Mouse (Mus musculus) neural tube, embryonic 12.5 days (tissue): ENCODE results near the gene Gm10720. TPM values are rescaled to one million over a fixed set of nuclear protein-coding genes. Genes with fewer than 3 reads are reported as not detected.
"Not testable (repeated sequence)": the region's sequence is repeated elsewhere in the genome, so short reads cannot be mapped to it uniquely, and the experiment has no call there.

Experiments
- ATAC-seq: fragments of 200-750 bp; cut with Nextera tagmentation; 2 replicates; pipeline ENCODE4 v1.8.0; 2017; ENCODE audit warnings: low read depth, mild to moderate bottlenecking, moderate TSS enrichment, moderate library complexity; ENCODE audit not compliant: low FRiP score
- H3K27ac ChIP-seq: fragments of 300-500 bp; sonication (generic); 2 replicates; pipeline ENCODE4 v1.5.1; 2016
- H3K27me3 ChIP-seq: fragments of 300-500 bp; sonication (generic); replicated peaks from 2 replicates; pipeline ENCODE4 v1.6.1; 2016; ENCODE audit warnings: mild to moderate bottlenecking
- H3K36me3 ChIP-seq: fragments of 300-500 bp; sonication (generic); 2 replicates; pipeline ENCODE4 v1.6.1; 2016; ENCODE audit warnings: mild to moderate bottlenecking
- H3K4me1 ChIP-seq: fragments of 300-500 bp; sonication (generic); 2 replicates; pipeline ENCODE4 v1.6.1; 2016
- H3K4me2 ChIP-seq: fragments of 300-500 bp; sonication (generic); replicated peaks from 2 replicates; pipeline ENCODE4 v1.6.1; 2016; ENCODE audit warnings: mild to moderate bottlenecking
- H3K4me3 ChIP-seq: fragments of 300-500 bp; sonication (generic); 2 replicates; pipeline ENCODE4 v1.5.1; 2016
- H3K9ac ChIP-seq: fragments of 300-500 bp; sonication (generic); 2 replicates; pipeline ENCODE4 v1.6.1; 2016; ENCODE audit warnings: mild to moderate bottlenecking
- H3K9me3 ChIP-seq: fragments of 300-500 bp; sonication (generic); 2 replicates; pipeline ENCODE4 v1.6.1; 2016; ENCODE audit warnings: mild to moderate bottlenecking
- WGBS: fragments of 180-500 bp; shearing (Covaris S2); methylation state at CpG from one replicate; pipeline ENCODE4 v1.1.7; 2016; 5-methylcytosine and 5-hydroxymethylcytosine counted together
- polyA plus RNA-seq: library from polyadenylated mRNA; unstranded; fragments of >200 nt; fragmentation: Nextera tagmentation; extraction: Ambion mirVana; gene quantifications from 2 replicates; pipeline ENCODE4 v1.2.1, GENCODE M21; 2016

The Gm10720 gene
- polyA plus RNA-seq, result not detected in 2 replicates

DNA sequence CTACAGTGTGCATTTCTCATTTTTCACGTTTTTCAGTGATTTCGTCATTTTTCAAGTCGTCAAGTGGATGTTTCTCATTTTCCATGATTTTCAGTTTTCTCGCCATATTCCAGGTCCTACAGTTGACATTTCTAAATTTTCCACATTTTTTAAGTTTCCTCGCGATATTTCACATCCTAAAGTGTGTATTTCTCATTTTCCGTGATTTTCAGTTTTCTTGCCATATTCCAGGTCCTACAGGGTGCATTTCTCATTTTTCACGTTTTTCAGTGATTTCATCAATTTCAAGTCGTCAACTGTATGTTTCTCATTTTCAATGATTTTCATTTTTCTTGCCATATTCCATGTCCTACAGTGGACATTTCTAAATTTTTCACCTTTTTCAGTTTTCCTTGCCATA is at the start of gene Gm10720:
Gm10720 (plus strand) TSS at position 301 of the 400 bp plus-strand sequence.
- ATAC-seq, H3K9me3 ChIP-seq, H3K9ac ChIP-seq, H3K27me3 ChIP-seq, H3K4me1 ChIP-seq, H3K27ac ChIP-seq, H3K4me3 ChIP-seq, H3K4me2 ChIP-seq, H3K36me3 ChIP-seq: not testable (repeated sequence)
- 65% methylated on average over 5 of the region's 9 CpGs for WGBS

DNA sequence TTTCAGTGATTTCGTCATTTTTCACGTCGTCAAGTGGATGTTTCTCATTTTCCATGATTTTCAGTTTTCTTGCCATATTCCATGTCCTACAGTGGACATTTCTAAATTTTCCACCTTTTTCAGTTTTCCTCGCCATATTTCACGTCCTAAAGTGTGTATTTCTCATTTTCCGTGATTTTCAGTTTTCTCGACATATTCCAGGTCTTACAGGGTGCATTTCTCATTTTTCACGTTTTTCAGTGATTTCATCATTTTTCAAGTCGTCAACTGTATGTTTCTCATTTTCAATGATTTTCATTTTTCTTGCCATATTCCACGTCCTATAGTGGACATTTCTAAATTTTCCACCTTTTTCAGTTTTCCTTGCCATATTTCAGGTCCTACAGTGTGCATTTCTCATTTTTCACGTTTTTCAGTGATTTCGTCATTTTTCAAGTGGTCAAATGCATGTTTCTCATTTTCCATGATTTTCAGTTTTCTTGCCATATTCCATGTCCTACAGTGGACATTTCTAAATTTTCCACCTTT is 14.9 kb upstream of the Gm10720 start, which contains the start of gene Gm10722:
Gm10722 (plus strand) TSS at position 478 of the 528 bp plus-strand sequence.
- 72% methylated on average over 12 of the region's 12 CpGs for WGBS
- H3K9ac ChIP-seq, H3K4me3 ChIP-seq, H3K27ac ChIP-seq, H3K36me3 ChIP-seq, H3K9me3 ChIP-seq, H3K27me3 ChIP-seq, H3K4me1 ChIP-seq, ATAC-seq, H3K4me2 ChIP-seq: not testable (repeated sequence)

DNA sequence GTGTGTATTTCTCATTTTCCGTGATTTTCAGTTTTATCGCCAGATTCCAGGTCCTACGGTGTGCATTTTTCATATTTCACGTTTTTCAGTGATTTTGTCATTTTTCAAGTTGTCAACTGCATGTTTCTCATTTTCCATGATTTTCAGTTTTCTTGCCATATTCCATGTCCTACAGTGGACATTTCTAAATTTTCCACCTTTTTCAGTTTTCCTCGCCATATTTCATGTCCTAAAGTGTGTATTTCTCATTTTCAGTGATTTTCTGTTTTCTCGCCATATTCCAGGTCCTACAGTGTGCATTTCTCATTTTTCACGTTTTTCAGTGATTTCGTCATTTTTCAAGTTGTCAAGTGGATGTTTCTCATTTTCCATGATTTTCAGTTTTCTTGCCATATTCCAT is 14.4 kb upstream of the Gm10720 start:
- H3K9ac ChIP-seq, ATAC-seq, H3K4me3 ChIP-seq, H3K27ac ChIP-seq, H3K36me3 ChIP-seq, H3K27me3 ChIP-seq, H3K4me1 ChIP-seq, H3K4me2 ChIP-seq, H3K9me3 ChIP-seq: not testable (repeated sequence)
- 66% methylated on average over 8 of the region's 8 CpGs for WGBS

DNA sequence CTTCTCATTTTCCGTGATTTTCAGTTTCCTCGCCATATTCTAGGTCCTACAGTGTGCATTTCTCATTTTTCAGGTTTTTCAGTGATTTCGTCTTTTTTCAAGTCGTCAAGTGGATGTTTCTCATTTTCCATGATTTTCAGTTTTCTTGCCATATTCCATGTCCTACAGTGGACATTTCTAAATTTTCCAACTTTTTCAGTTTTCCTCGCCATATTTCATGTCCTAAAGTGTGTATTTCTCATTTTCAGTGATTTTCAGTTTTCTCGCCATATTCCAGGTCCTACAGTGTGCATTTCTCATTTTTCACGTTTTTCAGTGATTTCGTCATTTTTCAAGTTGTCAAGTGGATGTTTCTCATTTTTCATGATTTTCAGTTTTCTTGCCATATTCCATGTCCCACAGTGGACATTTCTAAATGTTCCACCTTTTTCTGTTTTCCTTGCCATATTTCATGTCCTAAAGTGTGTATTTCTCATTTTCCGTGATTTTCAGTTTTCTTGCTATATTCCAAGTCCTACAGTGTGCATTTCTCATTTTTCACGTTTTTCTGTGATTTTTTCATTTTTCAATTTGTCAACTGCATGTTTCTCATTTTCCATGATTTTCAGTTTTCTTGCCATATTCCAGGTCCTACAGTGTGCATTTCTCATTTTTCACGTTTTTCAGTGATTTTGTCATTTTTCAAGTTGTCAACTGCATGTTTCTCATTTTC is 13.3 kb upstream of the Gm10720 start:
- H3K4me2 ChIP-seq, H3K27me3 ChIP-seq, H3K36me3 ChIP-seq, H3K4me1 ChIP-seq, H3K9me3 ChIP-seq, H3K9ac ChIP-seq, H3K27ac ChIP-seq: not testable (repeated sequence)
- peak; percentile 88 for ATAC-seq
- H3K4me3 ChIP-seq, result 0 out of 2 replicates have a peak overlapping the region, but pooled peaks have one; percentile 13
- WGBS, result 69% methylated on average over 9 of the region's 11 CpGs

DNA sequence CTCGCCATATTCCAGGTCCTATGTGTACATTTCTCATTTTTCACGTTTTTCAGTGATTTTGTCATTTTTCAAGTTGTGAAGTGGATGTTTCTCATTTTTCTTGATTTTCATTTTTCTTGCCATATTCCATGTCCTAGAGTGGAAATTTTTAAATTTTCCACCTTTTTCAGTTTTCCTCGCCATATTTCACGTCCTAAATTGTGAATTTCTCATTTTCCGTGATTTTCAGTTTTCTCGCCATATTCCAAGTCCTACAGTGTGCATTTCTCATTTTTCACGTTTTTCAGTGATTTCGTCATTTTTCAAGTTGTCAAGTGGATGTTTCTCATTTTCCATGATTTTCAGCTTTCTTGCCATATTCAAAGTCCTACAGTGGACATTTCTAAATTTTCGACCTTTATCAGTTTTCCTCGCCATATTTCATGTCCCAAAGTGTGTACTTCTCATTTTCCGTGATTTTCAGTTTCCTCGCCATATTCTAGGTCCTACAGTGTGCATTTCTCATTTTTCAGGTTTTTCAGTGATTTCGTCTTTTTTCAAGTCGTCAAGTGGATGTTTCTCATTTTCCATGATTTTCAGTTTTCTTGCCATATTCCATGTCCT is 12.6 kb upstream of the Gm10720 start, which contains the start of gene Gm11168:
Gm11168 (plus strand) TSS at position 553 of the 603 bp plus-strand sequence.
- 73% methylated on average over 6 of the region's 14 CpGs for WGBS
- not testable (repeated sequence) for H3K27ac ChIP-seq, ATAC-seq, H3K9me3 ChIP-seq, H3K9ac ChIP-seq, H3K4me2 ChIP-seq, H3K36me3 ChIP-seq, H3K4me1 ChIP-seq, H3K27me3 ChIP-seq
- H3K4me3 ChIP-seq, result 0 out of 2 replicates have a peak within 1 kb of the TSS, but pooled peaks have one; percentile 13

DNA sequence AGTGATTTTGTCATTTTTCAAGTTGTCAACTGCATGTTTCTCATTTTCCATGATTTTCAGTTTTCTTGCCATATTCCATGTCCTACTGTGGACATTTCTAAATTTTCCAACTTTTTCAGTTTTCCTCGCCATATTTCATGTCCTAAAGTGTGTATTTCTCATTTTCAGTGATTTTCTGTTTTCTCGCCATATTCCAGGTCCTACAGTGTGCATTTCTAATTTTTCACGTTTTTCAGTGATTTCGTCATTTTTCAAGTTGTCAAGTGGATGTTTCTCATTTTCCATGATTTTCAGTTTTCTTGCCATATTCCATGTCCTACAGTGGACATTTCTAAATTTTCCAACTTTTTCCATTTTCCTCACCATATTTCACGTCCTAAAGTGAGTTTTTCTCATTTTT is 9.3 kb upstream of the Gm10720 start:
- H3K4me3 ChIP-seq, H3K27ac ChIP-seq, ATAC-seq, H3K36me3 ChIP-seq, H3K4me2 ChIP-seq, H3K9ac ChIP-seq, H3K4me1 ChIP-seq, H3K9me3 ChIP-seq, H3K27me3 ChIP-seq: not testable (repeated sequence)
- 77% methylated on average over 1 of the region's 5 CpGs for WGBS

DNA sequence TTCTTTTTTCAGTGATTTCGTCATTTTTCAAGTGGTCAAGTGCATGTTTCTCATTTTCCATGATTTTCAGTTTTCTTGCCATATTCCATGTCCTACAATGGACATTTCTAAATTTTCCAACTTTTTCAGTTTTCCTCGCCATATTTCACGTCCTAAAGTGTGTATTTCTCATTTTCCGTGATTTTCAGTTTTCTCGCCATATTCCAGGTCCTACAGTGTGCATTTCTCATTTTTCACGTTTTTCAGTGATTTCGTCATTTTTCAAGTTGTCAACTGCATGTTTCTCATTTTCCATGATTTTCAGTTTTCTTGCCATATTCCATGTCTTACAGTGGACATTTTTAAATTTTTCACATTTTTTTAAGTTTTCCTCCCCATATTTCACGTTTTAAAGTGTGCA is 8.8 kb upstream of the Gm10720 start:
- H3K9ac ChIP-seq, H3K4me3 ChIP-seq, H3K36me3 ChIP-seq, H3K4me1 ChIP-seq, H3K27me3 ChIP-seq, H3K4me2 ChIP-seq, H3K27ac ChIP-seq, H3K9me3 ChIP-seq: not testable (repeated sequence)
- peak; percentile 71; the same call in 1 of the 2 replicates for ATAC-seq
- WGBS, result 71% methylated on average over 8 of the region's 8 CpGs

DNA sequence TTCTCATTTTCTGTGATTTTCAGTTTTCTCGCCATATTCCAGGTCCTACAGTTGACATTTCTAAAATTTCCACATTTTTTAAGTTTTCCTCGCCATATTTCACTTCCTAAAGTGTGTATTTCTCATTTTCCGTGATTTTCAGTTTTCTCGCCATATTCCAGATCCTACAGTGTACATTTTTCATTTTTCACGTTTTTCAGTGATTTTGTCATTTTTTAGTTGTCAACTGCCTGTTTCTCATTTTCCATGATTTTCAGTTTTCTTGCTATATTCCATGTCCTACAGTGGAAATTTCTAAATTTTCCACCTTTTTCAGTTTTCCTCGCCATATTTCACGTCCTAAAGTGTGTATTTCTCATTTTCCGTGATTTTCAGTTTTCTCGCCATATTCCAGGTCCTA is 8.2 kb upstream of the Gm10720 start:
- not testable (repeated sequence) for H3K4me2 ChIP-seq, H3K27ac ChIP-seq, H3K9ac ChIP-seq, H3K27me3 ChIP-seq, H3K9me3 ChIP-seq, H3K36me3 ChIP-seq, H3K4me3 ChIP-seq, H3K4me1 ChIP-seq
- WGBS, result 76% methylated on average over 8 of the region's 9 CpGs
- ATAC-seq, result peak; percentile 35; the same call in 1 of the 2 replicates

DNA sequence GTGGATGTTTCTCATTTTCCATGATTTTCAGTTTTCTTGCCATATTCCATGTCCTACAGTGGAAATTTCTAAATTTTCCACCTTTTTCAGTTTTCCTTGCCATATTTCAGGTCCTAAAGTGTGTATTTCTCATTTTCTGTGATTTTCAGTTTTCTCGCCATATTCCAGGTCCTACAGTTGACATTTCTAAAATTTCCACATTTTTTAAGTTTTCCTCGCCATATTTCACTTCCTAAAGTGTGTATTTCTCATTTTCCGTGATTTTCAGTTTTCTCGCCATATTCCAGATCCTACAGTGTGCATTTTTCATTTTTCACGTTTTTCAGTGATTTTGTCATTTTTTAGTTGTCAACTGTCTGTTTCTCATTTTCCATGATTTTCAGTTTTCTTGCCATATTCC is 6.1 kb upstream of the Gm10720 start:
- not testable (repeated sequence) for H3K4me3 ChIP-seq, H3K9me3 ChIP-seq, H3K4me2 ChIP-seq, H3K27ac ChIP-seq, H3K27me3 ChIP-seq, H3K36me3 ChIP-seq, H3K9ac ChIP-seq, H3K4me1 ChIP-seq
- no CpG with 5 or more reads among the region's 5 CpGs for WGBS
- ATAC-seq, result peak; percentile 38; the same call in 1 of the 2 replicates

DNA sequence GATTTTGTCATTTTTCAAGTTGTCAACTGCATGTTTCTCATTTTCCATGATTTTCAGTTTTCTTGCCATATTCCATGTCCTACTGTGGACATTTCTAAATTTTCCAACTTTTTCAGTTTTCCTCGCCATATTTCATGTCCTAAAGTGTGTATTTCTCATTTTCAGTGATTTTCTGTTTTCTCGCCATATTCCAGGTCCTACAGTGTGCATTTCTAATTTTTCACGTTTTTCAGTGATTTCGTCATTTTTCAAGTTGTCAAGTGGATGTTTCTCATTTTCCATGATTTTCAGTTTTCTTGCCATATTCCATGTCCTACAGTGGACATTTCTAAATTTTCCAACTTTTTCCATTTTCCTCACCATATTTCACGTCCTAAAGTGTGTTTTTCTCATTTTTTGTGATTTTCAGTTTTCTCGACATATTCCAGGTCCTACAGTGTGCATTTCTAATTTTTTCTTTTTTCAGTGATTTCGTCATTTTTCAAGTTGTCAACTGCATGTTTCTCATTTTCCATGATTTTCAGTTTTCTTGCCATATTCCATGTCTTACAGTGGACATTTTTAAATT is 3.3 kb upstream of the Gm10720 start:
- not testable (repeated sequence) for H3K9me3 ChIP-seq, H3K4me1 ChIP-seq, H3K4me3 ChIP-seq, H3K27ac ChIP-seq, H3K9ac ChIP-seq, ATAC-seq, H3K27me3 ChIP-seq, H3K4me2 ChIP-seq, H3K36me3 ChIP-seq
- WGBS, result 86% methylated on average over 3 of the region's 7 CpGs

DNA sequence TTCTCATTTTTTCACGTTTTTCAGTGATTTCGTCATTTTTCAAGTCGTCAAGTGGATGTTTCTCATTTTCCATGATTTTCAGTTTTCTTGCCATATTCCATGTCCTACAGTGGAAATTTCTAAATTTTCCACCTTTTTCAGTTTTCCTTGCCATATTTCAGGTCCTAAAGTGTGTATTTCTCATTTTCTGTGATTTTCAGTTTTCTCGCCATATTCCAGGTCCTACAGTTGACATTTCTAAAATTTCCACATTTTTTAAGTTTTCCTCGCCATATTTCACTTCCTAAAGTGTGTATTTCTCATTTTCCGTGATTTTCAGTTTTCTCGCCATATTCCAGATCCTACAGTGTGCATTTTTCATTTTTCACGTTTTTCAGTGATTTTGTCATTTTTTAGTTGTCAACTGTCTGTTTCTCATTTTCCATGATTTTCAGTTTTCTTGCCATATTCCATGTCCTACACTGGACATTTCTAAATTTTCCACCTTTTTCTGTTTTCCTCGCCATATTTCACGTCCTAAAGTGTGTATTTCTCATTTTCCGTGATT is 2.6 kb upstream of the Gm10720 start, which contains the start of gene Gm10721:
Gm10721 (plus strand) TSS at position 408 of the 547 bp plus-strand sequence.
- ATAC-seq, result peak; percentile 66; the same call in 1 of the 2 replicates
- H3K36me3 ChIP-seq, result not testable (repeated sequence)

DNA sequence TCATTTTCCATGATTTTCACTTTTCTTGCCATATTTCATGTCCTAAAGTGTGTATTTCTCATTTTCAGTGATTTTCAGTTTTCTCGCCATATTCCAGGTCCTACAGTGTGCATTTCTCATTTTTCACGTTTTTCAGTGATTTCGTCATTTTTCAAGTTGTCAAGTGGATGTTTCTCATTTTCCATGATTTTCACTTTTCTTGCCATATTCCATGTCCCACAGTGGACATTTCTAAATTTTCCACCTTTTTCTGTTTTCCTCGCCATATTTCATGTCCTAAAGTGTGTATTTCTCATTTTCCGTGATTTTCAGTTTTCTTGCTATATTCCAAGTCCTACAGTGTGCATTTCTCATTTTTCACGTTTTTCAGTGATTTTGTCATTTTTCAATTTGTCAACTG is 442 bp downstream of the Gm10720 start:
- H3K4me3 ChIP-seq, H3K4me1 ChIP-seq, H3K27me3 ChIP-seq, H3K4me2 ChIP-seq, ATAC-seq, H3K9me3 ChIP-seq, H3K27ac ChIP-seq, H3K9ac ChIP-seq, H3K36me3 ChIP-seq: not testable (repeated sequence)
- 77% methylated on average over 6 of the region's 6 CpGs for WGBS

More for the DNA sequence above, 2.6 kb upstream of the Gm10720 start, which contains the start of gene Gm10721:
- not testable (repeated sequence) for H3K9ac ChIP-seq, H3K27ac ChIP-seq, H3K4me2 ChIP-seq, H3K9me3 ChIP-seq, H3K27me3 ChIP-seq, H3K4me3 ChIP-seq, H3K4me1 ChIP-seq
- WGBS, result no CpG with 5 or more reads among the region's 11 CpGs
